Mouse (Mus musculus) right cerebral cortex, postnatal 25 days (tissue): ENCODE data around the gene Hist1h3h.
A peak's percentile ranks its signal among the peaks of the same experiment; 100 is the strongest.
"Not testable (repeated sequence)": the region's sequence is repeated elsewhere in the genome, so short reads cannot be mapped to it uniquely, and the experiment has no call there.

Experiments
- DNase-seq: peaks from one replicate; pipeline ENCODE4 v3.0.0; 2022

Hist1h3h gene

DNA sequence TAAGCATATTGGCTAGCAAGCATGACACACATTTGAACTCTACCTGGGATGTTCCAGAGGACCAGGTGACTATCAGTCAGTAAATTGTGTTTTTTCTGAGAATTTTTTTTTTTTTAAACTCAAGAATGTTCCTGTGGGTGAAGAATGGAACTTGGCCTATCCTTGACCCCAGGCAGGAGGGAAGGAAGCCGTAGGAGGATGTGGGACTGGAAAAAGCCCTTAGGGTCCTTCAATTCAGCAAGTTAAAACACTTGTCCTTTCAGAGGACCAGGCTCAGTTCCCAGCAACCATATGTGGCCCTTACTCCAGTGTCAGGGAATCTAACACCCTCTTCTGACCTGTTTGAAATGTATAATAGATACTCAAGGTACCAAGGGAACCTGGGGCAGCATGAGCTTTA, 12.1 kb downstream of the Hist1h3h start:
- no peak for DNase-seq

DNA sequence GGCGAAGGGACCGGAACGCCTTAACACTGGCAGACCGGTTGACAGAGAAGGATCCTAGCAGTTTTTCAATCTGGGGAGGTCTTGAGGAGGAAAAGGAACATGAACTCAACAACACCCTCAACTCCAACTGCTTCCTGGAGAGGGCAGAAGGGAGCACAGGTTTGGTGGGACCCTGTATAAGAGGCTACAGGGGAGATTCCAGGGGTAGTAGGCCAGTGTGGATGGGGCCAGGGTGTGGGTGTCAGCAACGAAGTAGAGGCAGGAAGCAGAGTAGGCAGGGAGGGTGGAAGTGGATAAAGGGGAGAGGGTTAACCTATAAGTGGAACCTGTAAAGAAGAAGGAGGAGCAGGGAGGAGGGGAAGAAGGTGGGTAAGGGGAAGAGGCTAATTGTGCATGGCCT, 16.0 kb downstream of the Hist1h3h start:
- DNase-seq = no peak

DNA sequence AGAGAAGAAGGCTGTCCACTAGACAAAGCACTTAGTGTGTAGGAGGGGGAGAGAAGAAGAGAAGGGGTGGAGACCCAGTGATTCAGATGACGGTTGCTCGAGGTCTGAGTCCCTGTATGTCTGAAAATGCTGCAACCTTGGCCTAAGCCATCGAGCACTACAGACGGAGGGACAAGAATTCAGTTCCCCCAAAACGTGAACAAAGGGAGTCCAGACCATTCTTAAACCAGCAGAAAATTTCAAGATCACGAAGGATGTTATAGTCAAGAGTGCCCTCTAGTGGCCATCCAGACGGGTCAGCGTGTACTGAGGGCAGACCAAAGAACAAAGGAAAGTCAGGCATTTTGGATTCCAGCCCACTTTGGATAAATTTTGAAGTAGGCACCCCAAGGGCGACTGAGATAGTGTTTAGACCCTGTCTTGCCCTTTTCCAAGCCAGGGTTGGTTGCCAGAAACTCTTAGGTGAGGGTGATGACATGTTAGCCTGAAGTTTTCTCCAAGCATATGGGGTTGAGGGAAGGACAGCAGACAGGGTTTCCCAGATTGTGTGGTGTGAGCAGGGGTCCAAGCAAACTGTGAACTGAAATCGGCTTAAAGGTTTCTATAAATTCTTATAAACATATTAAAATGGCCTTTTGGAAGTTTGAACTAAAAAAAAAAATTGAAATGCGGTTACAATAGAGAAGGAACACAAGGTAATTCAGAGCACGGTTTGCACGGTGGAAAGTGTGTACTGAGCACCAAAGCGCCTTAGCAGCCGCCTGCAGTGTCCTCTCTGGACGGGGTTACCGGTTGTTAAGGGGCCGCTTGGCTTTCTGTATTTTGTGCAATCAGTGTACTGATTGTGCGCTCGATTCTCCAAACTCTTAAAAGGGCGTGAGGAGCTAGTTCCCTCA, 16.8 kb downstream of the Hist1h3h start:
- DNase-seq = peak; percentile 63

DNA sequence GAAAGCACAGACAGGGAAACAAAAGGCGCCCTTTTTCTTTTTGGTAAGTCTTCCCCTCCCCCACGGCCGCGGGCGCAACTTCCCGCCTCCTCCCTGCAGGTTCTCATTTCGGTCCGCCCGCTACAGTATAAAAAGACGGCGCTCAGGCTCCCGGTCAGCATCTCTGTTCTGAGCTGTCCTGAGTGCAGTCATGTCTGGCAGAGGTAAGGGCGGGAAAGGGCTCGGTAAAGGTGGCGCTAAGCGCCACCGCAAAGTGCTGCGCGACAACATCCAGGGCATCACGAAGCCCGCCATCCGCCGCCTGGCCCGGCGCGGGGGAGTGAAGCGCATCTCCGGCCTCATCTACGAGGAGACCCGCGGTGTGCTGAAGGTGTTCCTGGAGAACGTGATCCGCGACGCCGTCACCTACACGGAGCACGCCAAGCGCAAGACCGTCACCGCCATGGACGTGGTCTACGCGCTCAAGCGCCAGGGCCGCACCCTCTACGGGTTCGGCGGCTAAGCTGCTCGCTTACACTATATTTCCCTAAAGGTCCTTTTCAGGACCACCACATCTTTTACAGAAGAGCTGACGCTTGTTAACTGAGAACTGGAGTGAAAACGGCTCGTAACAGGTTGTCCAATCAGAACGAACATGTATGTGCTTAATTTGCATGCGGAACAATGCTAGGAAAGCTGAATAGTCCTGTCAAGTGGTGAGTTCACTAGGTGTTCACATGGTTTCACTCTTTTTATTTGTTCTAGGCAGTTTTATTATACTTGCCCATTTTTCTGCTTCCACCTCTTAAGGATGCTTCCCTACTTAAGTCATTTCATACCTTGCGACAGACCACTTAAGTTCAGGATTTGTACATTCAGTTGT, 17.7 kb downstream of the Hist1h3h start, which contains the start of gene Hist1h4j:
Gene Hist1h4j (plus strand): TSS at position 159 of the 862 bp plus-strand sequence.
- DNase-seq = peak; percentile 78

DNA sequence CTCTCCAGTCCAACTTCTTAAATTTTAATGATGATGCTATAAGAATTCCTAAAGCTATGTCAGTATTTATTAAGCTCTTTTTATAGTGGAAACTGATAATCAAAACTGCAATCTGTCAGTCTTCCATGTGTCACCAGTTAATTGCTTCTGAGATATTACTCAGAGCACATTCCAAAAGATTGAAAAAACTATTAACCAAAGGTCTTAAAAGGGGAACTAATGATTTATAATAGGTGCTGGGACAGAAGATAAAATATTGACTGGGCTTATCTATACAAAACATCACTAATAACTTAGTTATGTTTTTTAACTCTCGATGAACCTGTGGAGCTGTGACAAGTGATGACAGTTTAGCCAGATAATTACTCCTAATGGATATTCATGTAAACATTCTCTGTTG, 27.5 kb downstream of the Hist1h3h start:
- no peak for DNase-seq

DNA sequence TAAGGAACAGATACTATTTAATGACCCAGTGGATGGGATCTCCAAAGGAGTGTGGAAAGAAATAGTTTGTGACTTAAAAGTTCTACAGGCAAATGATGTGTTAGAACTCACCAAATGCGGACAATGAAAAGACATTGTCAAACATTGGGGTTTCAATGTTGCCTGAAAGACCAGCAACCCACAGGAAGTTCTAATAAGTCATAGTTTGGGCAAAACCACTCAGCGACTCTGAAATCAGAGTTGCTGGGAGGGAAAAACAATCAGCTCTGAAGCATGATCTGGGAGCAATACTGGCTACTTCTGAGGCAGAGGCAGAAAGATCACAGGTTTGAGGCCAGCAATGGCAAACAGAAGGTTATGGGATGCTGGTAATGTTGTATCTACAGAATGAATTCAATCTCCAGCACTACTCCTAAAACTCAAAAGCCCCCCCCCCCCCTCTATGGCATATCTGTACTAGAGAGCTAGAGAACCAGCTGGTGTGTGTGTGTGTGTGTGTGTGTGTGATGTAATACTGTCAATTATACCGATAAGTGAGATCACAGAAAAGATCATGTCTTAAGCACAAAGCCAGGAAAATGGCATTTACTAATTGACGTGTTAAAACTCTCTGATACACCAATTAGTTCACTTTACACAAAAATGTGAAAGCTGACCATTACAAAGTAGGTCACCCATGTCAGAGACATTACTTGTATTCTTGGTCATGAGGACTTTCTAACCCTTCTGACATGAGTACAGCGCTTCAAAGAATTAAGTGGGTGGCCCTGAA, 32.1 kb downstream of the Hist1h3h start:
- no peak for DNase-seq

DNA sequence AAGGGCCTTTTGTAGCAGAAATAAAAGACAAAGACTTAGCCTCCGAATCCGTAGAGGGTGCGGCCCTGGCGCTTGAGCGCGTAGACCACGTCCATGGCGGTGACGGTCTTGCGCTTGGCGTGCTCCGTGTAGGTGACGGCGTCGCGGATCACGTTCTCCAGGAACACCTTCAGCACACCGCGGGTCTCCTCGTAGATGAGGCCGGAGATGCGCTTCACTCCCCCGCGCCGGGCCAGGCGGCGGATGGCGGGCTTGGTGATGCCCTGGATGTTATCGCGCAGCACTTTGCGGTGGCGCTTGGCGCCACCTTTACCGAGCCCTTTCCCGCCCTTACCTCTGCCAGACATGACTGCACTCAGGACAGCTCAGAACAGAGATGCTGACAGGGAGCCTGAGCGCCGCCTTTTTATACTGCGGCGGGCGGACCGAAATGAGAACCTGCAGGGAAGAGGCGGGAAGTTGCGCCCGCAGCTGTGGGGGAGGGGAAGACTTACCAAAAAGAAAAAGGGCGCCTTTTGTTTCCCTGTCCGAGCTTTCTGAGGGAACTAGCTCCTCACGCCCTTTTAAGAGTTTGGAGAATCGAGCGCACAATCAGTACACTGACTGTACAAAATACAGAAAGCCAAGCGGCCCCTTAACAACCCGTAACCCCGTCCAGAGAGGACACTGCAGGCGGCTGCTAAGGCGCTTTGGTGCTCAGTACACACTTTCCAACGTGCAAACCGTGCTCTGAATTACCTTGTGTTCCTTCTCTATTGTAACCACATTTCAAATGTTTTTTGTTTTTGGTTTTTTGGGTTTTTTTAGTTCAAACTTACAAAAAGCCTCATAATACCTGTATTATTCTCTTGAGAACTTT, 32.9 kb downstream of the Hist1h3h start, which contains the start of gene Hist1h4k:
Gene Hist1h4k (minus strand): TSS at position 347 of the 859 bp plus-strand sequence.
- DNase-seq = peak; percentile 94

DNA sequence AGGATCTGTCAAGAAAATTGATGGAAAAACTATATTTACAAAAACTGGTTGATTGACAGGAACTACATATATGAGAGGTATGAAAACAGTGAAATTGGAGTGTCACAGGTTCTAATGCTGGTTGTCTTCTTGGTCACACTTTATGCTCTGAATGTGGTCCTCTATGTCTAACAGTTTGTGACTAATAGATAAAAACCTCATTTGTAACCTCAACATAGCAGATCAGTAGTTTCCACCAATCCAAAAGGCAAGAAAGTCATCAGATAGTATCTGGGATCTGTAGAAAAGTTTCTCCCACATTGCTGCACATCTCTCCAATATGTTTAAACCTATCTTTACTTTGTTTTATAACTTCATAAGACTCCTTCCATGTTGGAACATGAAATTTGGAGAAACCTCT, 34.0 kb downstream of the Hist1h3h start:
- no peak for DNase-seq

DNA sequence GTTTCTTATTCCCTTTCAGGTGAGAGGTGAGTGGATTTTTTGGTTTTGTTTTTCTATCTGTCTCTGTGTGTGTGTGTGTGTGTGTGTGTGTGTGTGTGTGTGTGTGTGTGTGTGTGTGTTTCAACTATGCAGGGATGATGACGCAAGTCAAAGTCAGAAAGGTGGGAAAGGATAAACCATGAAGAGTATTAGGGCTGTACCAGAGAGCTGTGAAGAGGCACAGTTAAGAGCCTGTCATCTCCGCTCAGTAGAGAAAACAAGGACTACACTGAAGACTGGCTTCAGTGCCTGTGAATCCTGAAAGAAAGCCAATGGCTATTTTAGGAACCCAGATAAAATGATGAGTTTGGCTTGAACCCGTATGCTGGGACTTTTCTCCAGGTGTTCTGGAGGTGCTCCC, 34.4 kb downstream of the Hist1h3h start:
- DNase-seq = no peak

DNA sequence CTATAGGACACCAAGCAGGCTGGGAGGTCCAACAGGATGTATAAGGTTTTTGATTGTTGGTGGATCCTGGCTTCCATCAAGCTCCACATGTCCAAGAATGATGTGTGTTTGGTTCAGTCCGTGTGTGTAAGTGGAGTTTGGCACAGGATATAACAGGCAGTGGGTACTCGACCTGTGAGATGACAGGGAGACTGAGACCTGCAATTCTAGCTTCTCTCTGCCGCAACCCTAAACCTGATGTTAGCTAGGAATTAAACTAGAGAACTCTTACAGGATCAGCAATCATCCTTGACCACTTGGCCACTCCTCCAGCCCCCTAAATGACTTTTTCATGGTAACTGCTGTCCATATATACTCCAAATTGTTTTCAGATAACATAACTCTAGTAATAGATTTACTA, 34.9 kb downstream of the Hist1h3h start:
- no peak for DNase-seq

DNA sequence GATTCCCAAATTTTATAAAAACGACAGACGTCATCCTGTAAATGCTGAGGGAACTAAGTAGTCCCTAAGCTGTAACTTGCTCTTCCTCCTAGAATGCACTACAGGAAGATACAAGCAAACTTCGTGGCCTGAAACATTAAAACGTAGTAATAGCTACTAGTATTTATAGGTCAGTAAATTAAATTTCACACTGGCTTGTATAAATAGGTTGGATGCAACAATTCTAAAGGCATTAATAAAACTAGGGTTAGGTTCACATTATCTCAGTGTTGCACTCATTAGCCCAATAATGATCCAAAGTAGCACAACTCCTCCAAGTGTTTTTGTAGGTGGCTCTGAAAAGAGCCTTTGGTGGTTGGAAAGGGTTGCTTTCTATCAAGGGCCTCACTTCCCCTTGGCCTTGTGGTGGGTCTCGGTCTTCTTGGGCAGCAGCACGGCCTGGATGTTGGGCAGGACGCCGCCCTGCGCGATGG, 35.6 kb downstream of the Hist1h3h start:
- no peak for DNase-seq

DNA sequence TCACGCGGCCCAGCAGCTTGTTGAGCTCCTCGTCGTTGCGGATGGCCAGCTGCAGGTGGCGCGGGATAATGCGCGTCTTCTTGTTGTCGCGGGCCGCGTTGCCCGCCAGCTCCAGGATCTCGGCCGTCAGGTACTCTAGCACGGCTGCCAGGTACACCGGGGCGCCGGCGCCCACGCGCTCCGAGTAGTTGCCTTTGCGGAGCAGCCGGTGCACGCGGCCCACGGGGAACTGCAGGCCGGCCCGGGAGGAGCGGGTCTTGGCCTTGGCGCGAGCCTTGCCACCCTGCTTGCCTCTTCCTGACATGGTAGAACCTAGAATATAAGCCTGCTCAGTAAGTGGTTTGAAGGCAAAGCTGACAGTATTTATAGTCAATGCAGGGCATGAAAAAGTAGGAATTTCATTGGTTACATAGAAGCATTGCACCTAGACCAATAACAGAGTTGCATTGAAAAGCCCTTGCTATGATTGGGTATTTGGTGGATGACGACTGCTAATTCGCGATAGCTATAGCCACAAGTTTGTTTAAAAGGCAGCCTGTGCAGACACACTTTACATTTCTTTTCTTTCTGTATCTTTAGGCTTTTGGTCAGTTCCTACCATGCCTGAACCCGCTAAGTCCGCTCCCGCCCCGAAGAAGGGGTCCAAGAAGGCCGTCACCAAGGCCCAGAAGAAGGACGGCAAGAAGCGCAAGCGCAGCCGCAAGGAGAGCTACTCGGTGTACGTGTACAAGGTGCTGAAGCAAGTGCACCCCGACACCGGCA, 36.2 kb downstream of the Hist1h3h start, which contains the start of the genes Hist1h2ak and Hist1h2bn:
Gene Hist1h2ak (minus strand): TSS at position 304 of the 762 bp plus-strand sequence.
Gene Hist1h2bn (plus strand): TSS at position 600 of the 762 bp plus-strand sequence.
- DNase-seq = peak; percentile 73

DNA sequence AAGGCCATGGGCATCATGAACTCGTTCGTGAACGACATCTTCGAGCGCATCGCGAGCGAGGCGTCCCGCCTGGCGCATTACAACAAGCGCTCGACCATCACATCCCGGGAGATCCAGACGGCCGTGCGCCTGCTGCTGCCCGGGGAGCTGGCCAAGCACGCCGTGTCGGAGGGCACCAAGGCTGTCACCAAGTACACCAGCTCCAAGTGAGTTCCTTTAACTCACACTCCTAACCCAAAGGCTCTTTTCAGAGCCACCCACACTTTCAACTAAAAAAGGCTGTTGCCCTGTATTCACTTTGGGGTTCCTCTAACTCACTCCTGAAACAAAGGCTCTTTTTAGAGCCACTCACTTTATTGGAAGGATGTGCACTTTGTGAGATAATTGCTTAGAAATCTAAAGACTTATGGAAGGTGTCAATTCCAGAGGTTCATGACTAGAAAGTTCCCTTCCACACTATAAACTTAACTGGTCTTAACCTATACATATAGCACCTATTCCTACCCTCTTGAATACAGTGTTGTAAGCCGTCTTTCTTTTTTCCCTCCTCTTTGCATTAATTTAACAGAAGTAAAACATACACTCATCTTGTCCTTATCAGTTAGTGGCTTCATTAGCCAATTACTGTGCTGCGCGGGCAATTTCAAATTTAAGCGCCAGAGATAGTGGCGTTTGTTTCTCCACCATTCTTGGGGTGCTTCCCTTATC, 37.0 kb downstream of the Hist1h3h start:
- not testable (repeated sequence) for DNase-seq

DNA sequence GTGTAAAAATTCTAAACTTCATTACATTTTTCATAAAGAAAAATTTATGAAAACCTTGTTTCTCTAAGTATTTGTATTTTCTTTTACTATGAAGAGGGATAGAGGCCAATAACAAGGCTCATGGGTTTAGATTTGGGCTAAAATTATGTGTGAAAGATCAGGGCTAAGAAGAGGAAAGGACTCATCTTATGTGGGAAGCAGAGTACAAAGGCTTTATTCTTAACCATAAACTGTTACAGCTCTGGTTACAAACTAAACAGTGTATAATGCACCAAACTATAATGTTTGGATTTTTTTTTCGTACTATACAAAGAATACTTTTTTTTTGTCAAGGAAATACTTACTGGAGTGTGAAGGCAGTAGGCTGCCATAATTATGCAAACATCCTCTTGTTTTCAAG, 38.2 kb downstream of the Hist1h3h start:
- no peak for DNase-seq
